Mouse (Mus musculus) hindbrain, embryonic 11.5 days (tissue): Measurements from ENCODE around the gene Nr5a1. TPM values are rescaled to one million over a fixed set of nuclear protein-coding genes. Genes with fewer than 3 reads are reported as not detected.

ENCODE experiments used
- polyA plus RNA-seq: library from polyadenylated mRNA; unstranded; fragments of >200 nt; fragmentation: Nextera tagmentation; extraction: Ambion mirVana; gene quantifications from 2 replicates; pipeline ENCODE4 v1.2.1, GENCODE M21; 2014

Nr5a1 gene
- polyA plus RNA-seq, 1 experiment from 2014 or later = 0.19 TPM

Other genes starting within 250 kb of the Nr5a1 start
- 84.5 and 87.8 TPM in 2 replicates for gene Nek6, start 202.9 kb downstream of the Nr5a1 start, polyA plus RNA-seq
- gene Psmb7, start 70.5 kb downstream of the Nr5a1 start, polyA plus RNA-seq = 355 and 367 TPM in 2 replicates
- gene Nr6a1, start 213.1 kb upstream of the Nr5a1 start, polyA plus RNA-seq = 5.0 and 6.6 TPM in 2 replicates
- 1.6 and 2.5 TPM in 2 replicates for gene Olfml2a, start 217.4 kb upstream of the Nr5a1 start, polyA plus RNA-seq